In the genomic region with DNA sequence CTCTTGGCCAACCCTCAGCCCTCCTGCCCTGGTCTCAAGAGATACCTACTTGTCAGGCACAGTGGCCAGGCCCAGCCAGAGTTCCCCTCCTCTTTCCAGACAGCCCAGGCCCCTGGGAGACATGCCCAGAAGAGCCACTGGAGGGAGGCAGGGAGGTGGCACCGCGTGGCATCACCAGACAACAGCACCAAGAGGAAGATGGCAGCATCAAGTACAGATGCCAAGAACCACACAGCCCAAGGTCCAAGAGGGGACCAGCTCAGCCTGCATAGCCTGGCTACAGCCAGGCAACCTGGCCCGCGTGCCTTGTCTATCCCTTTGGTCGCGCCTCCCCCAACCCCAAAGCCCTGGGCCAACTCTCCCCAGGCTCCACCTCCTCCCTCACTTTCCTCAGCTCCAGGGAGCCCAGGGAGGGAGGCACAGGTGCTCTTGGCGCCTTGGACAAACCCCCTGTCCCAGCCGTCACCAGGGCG, we compare ENCODE assay signal across 7 mouse cellular contexts. TPM values are rescaled to one million over a fixed set of nuclear protein-coding genes. Genes with fewer than 3 reads are reported as not detected.
A peak's percentile ranks its signal among the peaks of the same experiment; 100 is the strongest.
DNase-seq lines count a peak whose midpoint lies in the region; ATAC-seq and TF ChIP-seq lines count a peak whose summit lies in the region.

No protein-coding gene starts in this region.

- H3K4me1 ChIP-seq in lung, embryonic 15.5 days: peaks cover 33% of the 10 kb centered on the region
- H3K4me1 ChIP-seq in cortical plate, adult 2 months (ENCODE audit: control insufficient read depth, insufficient read depth, low read length): no peaks in the 10 kb centered on the region
- peaks cover 26% of the 10 kb centered on the region for H3K4me1 ChIP-seq in limb, embryonic 10.5 days
- H3K4me1 ChIP-seq in neural tube, embryonic 13.5 days (replicated peaks): peaks cover 23% of the 10 kb centered on the region

- peaks cover 7% of the 10 kb centered on the region; the same call in 1 of the 2 replicates for H3K27me3 ChIP-seq in lung, embryonic 15.5 days
- H3K27me3 ChIP-seq in limb, embryonic 10.5 days (ENCODE audit: low read depth, poor library complexity, severe bottlenecking): peaks cover 56% of the 10 kb centered on the region
- peaks cover 26% of the 10 kb centered on the region for H3K27me3 ChIP-seq in neural tube, embryonic 13.5 days

- no peaks in the 10 kb centered on the region for H3K9me3 ChIP-seq in lung, embryonic 15.5 days
- H3K9me3 ChIP-seq in limb, embryonic 10.5 days (replicated peaks): no peaks in the 10 kb centered on the region
- H3K9me3 ChIP-seq in neural tube, embryonic 13.5 days: no peaks in the 10 kb centered on the region

- H3K9ac ChIP-seq in lung, embryonic 15.5 days: peak overlapping the region; percentile 82; the same call in 1 of the 2 replicates
- H3K9ac ChIP-seq in neural tube, embryonic 13.5 days: peak overlapping the region; percentile 96

- ATAC-seq in lung, embryonic 15.5 days (ENCODE audit: borderline replicate concordance, extremely low read depth, low FRiP score, low TSS enrichment): 0 out of 2 replicates have a peak, but pooled peaks have one; percentile 6
- peak; percentile 20 for ATAC-seq in neural tube, embryonic 13.5 days (ENCODE audit: low read depth)

- H3K4me3 ChIP-seq in lung, embryonic 15.5 days: peak overlapping the region; percentile 81
- peak overlapping the region; percentile 53 for H3K4me3 ChIP-seq in cortical plate, adult 2 months (ENCODE audit: insufficient read depth, low read length)
- H3K4me3 ChIP-seq in limb, embryonic 10.5 days: peak overlapping the region; percentile 81
- peak overlapping the region; percentile 81 for H3K4me3 ChIP-seq in neural tube, embryonic 13.5 days

- H3K27ac ChIP-seq in lung, embryonic 15.5 days: peak overlapping the region; percentile 63
- H3K27ac ChIP-seq in cortical plate, adult 2 months (ENCODE audit: insufficient read depth, low read length): no peak overlapping the region
- H3K27ac ChIP-seq in limb, embryonic 10.5 days: peak overlapping the region; percentile 88
- peak overlapping the region; percentile 88; the same call in 1 of the 2 replicates for H3K27ac ChIP-seq in neural tube, embryonic 13.5 days (replicated peaks)

- H3K36me3 ChIP-seq in lung, embryonic 15.5 days: no peaks in the 10 kb centered on the region
- no peaks in the 10 kb centered on the region for H3K36me3 ChIP-seq in limb, embryonic 10.5 days
- H3K36me3 ChIP-seq in neural tube, embryonic 13.5 days: no peaks in the 10 kb centered on the region

- peak; percentile 30; the same call in 1 of the 2 replicates for TF ChIP-seq CTCF in cortical plate, adult 2 months (IDR thresholded peaks at IDR 0.05; ENCODE audit: extremely low read depth, insufficient read depth, low read length)

- DNase-seq in lung, postnatal 14 days: no peak
- DNase-seq in heart, postnatal 4 days: peak; percentile 13
- DNase-seq in limb, embryonic 10.5 days (ENCODE audit: low spot score): peak; percentile 56
- DNase-seq in ovary, postnatal 14 days (ENCODE audit: low spot score): no peak

- 6% methylated on average over 9 of the region's 9 CpGs for WGBS in lung, embryonic 15.5 days
- WGBS in limb, embryonic 10.5 days: 1% methylated on average over 9 of the region's 9 CpGs
- 2% methylated on average over 9 of the region's 9 CpGs for WGBS in neural tube, embryonic 13.5 days

- H3K4me2 ChIP-seq in lung, embryonic 15.5 days: peak overlapping the region; percentile 100
- H3K4me2 ChIP-seq in neural tube, embryonic 13.5 days: peak overlapping the region; percentile 90

- peak; percentile 7; the same call in 1 of the 2 replicates for TF ChIP-seq POLR2A in cortical plate, adult 2 months (IDR thresholded peaks at IDR 0.05; ENCODE audit: extremely low read depth, insufficient read depth, low read length)

RNA-seq across cellular contexts. Expression of a gene that starts 1.2 kb away (rescaled TPM):
- 3.1 and 3.2 TPM in 2 replicates for polyA plus RNA-seq in lung, embryonic 15.5 days (2015; fragmentation: Nextera tagmentation; extraction: Ambion mirVana)
- polyA plus RNA-seq in cortical plate, adult 2 months (2012; rRNA removed): 10.9 and 13.4 TPM in 2 replicates
- under 1 TPM in 1 of 2 experiments, not detected in 1; 0.10 TPM for total RNA-seq in heart, postnatal 4 days (2021)
- polyA plus RNA-seq in limb, embryonic 10.5 days (2016; fragmentation: Nextera tagmentation; extraction: Ambion mirVana): 1.6 and 2.2 TPM in 2 replicates
- polyA plus RNA-seq in neural tube, embryonic 13.5 days (2015; fragmentation: Nextera tagmentation; extraction: Ambion mirVana): 8.3 and 9.7 TPM in 2 replicates

Comparison
In these comparisons a context has a peak if more than half of its experiments do, and no peak if none do; other contexts are left out.
1. DNase-seq: peak in heart, postnatal 4 days (single experiment) and limb, embryonic 10.5 days (single experiment); none in lung, postnatal 14 days (single experiment) and ovary, postnatal 14 days (single experiment).
2. Peak in every context shown above with its lines, with median percentiles within 50 percentile points of each other: H3K4me3 ChIP-seq.